Mouse (Mus musculus) thymus, adult 2 months (tissue): ENCODE measurements around the gene Skap1. TPM values are rescaled to one million over a fixed set of nuclear protein-coding genes. Genes with fewer than 3 reads are reported as not detected.

Source experiments
- DNase-seq: peaks from one replicate; pipeline ENCODE4 v3.0.0; 2021
- H3K27ac ChIP-seq: fragments of 200-500 bp; 2 replicates; pipeline ENCODE4 v1.5.1; 2012; ENCODE audit warnings: low read length, control low read depth; ENCODE audit not compliant: control insufficient read depth, insufficient read depth
- H3K27me3 ChIP-seq: fragments of 200-500 bp; 2 replicates; pipeline ENCODE4 v1.6.1; 2012; ENCODE audit warnings: mild to moderate bottlenecking, low read length, moderate library complexity, mixed read lengths; ENCODE audit not compliant: control insufficient read depth, insufficient read depth
- H3K36me3 ChIP-seq: fragments of 200-500 bp; 2 replicates; pipeline ENCODE4 v1.6.1; 2012; ENCODE audit warnings: mild to moderate bottlenecking, low read length, moderate library complexity; ENCODE audit not compliant: control insufficient read depth, insufficient read depth
- H3K4me1 ChIP-seq: fragments of 200-500 bp; replicated peaks from 2 replicates; pipeline ENCODE4 v1.6.1; 2012; ENCODE audit warnings: low read length; ENCODE audit not compliant: control insufficient read depth, insufficient read depth
- H3K4me3 ChIP-seq: fragments of 200-500 bp; 2 replicates; pipeline ENCODE4 v1.5.1; 2012; ENCODE audit warnings: mild to moderate bottlenecking, low read length, control low read depth, moderate library complexity; ENCODE audit not compliant: control insufficient read depth, insufficient read depth
- CTCF ChIP-seq: fragments of 200-500 bp; IDR thresholded peaks from 2 replicates; pipeline ENCODE4 v1.5.1; 2012; ENCODE audit warnings: mild to moderate bottlenecking, control low read depth, low read length, moderate library complexity, borderline replicate concordance; ENCODE audit not compliant: control insufficient read depth, poor library complexity, insufficient read depth; ENCODE audit errors: extremely low read depth
- POLR2A ChIP-seq: fragments of 200-500 bp; IDR thresholded peaks from 2 replicates; pipeline ENCODE4 v1.6.1; 2012; ENCODE audit warnings: mild to moderate bottlenecking, low read length, control low read depth, moderate library complexity; ENCODE audit not compliant: control insufficient read depth, poor library complexity, insufficient read depth; ENCODE audit errors: extremely low read depth
- WGBS: fragments of 180-500 bp; shearing (Covaris S2); methylation state at CpG from one replicate; pipeline ENCODE4 v1.1.7; 2018; 5-methylcytosine and 5-hydroxymethylcytosine counted together
- polyA plus RNA-seq: library from polyadenylated mRNA; depleted of rRNA; stranded (reverse); fragments of >200 nt; gene quantifications from 2 replicates; pipeline ENCODE4 v1.2.3, GENCODE M21; 2012

Skap1 gene
- polyA plus RNA-seq, 1 experiment = 205 TPM

DNA sequence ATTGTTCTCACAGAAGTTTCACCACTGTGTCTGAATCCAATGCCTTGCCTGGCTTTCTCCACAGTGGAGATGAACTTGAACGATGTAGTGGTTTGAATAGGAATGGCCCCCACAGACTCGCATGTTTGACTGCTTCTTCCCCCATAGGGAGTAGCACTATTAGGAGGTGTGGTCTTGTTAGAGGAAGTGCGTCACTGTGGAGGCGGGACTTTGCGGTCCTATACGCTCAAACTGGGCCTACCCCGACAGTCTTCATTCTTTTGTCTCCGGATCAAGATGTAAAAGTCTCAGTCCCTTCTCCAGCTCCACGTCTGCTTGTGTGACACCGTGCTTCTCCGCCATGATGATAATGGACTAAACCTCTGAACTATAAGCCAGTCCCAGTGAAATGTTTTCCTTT, 229.0 kb downstream of the Skap1 start:
- peaks cover 3% of the 10 kb centered on the region; the same call in 1 of the 2 replicates for H3K4me1 ChIP-seq
- TF ChIP-seq CTCF (no peak), POLR2A (no peak)
- peaks cover 13% of the 10 kb centered on the region for H3K36me3 ChIP-seq
- WGBS = 97% methylated on average over 11 of the region's 11 CpGs
- DNase-seq = no peak
- no peaks in the 10 kb centered on the region for H3K27me3 ChIP-seq
- no peak overlapping the region for H3K27ac ChIP-seq
- no peak overlapping the region for H3K4me3 ChIP-seq

DNA sequence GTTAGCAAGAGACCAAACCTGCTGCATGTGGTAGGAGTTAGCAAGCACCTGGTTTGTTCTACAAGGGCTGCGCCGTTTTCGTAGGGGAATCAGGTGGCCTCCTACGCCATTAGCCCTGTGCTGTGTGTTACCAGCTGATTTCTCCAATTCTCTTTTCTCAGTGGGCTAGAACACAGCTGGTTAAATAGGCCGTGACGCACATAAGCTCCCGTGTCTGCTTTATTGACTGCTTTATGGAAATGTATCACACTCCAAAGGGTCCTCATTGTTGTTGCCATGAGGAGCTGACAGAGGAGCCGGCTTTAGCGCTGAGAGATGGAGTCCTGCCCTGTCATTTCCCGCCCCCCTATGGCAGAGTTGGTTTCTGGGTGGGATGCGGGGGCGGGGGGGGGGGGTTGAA, 230.4 kb downstream of the Skap1 start:
- 88% methylated on average over 12 of the region's 12 CpGs for WGBS
- Histone ChIP-seq H3K4me3 (no peak overlapping the region), H3K27ac (no peak overlapping the region), H3K4me1 (peaks cover 3% of the 10 kb centered on the region; the same call in 1 of the 2 replicates), H3K27me3 (no peaks in the 10 kb centered on the region), H3K36me3 (peaks cover 11% of the 10 kb centered on the region; the same call in 1 of the 2 replicates)
- DNase-seq = no peak
- TF ChIP-seq POLR2A (no peak), CTCF (no peak)

DNA sequence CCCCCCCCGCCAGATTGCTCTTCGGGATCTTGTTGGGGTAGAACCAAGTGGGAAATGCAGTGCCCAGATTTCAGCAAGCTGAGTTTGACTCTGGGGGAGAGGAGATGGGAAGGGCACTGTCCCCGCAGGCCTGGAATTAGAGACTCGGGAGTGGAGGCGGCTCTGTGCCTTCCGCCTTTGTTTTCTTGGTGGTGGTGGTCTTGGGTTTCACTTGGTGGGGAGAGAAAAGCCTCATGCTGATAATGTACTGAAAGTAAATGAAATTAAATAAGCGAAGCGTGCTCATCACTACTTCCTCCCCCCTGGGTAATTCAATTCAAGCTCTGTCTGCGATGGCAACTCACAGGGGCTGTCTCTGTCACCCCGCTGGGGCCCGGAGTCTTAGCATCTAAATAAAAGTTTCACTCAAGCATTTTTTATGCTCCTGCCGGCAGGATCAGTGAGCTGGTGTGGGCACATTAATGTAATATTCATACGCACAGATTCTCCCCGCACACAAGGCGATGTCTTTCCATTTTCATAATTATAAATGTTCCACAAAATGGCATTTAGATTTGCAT, 231.9 kb downstream of the Skap1 start:
- Histone ChIP-seq H3K4me3 (no peak overlapping the region), H3K4me1 (peaks cover 3% of the 10 kb centered on the region; the same call in 1 of the 2 replicates), H3K27ac (no peak overlapping the region), H3K36me3 (peaks cover 3% of the 10 kb centered on the region; the same call in 1 of the 2 replicates), H3K27me3 (no peaks in the 10 kb centered on the region)
- no peak for TF ChIP-seq CTCF
- DNase-seq = no peak
- 95% methylated on average over 15 of the region's 15 CpGs for WGBS

DNA sequence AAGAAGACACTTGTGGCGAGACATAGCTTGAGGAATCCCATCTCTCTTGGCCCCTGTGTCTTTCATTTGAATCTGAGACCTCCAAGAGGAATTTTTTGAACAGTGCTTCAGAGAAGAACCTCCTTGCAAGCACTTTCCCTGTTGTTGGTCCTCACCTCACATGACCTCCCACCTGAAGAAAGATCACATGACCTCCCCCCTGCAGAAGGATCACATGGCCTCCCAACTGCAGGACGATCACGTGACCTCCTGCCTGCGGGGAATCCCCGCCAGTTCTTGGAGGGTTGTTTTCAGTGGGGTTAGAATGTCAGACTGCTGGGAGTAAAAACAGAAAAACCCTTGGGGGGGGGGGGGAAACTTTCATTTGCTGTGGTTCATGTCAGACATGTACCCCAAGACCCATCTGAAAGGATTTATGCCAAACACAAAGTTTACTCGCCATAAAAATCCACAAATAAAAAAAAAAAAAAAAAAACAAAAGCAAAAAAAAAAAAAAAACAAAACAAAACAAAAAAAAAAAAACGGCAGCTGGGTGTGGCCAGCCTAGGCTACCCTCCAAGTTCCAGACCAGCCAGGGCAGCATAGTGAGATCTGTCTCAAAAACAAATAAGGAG, 232.6 kb downstream of the Skap1 start:
- TF ChIP-seq CTCF (no peak), POLR2A (no peak)
- WGBS = 39% methylated on average over 7 of the region's 7 CpGs
- no peak overlapping the region for H3K27ac ChIP-seq
- H3K27me3 ChIP-seq = no peaks in the 10 kb centered on the region
- H3K4me1 ChIP-seq = peaks cover 3% of the 10 kb centered on the region; the same call in 1 of the 2 replicates
- peak; percentile 34 for DNase-seq
- peaks cover 3% of the 10 kb centered on the region; the same call in 1 of the 2 replicates for H3K36me3 ChIP-seq
- no peak overlapping the region for H3K4me3 ChIP-seq

DNA sequence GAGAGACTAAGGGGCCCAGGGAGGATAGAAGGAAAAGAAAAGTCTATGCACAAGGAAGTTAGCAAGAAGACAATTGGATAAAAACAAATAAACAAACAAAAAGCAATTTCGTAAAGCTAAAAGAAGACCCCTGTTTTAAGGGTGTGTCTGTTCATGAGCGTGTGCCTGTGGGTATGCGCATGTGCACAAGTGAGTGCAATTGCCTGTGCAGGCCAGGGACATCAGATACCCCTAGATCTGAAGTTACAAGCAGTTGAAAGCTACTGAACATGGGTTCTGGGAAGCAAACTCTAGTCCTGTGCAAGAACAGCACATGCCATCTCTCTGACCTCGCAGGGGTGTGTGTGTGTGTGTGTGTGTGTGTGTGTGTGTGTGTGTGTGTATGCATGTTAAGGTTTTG, 233.1 kb downstream of the Skap1 start:
- Histone ChIP-seq H3K27me3 (no peaks in the 10 kb centered on the region), H3K27ac (no peak overlapping the region), H3K4me1 (peaks cover 3% of the 10 kb centered on the region; the same call in 1 of the 2 replicates), H3K4me3 (no peak overlapping the region), H3K36me3 (no peaks in the 10 kb centered on the region; the same call in 1 of the 2 replicates)
- 84% methylated on average over 4 of the region's 4 CpGs for WGBS
- no peak for DNase-seq
- TF ChIP-seq POLR2A (no peak), CTCF (no peak)

DNA sequence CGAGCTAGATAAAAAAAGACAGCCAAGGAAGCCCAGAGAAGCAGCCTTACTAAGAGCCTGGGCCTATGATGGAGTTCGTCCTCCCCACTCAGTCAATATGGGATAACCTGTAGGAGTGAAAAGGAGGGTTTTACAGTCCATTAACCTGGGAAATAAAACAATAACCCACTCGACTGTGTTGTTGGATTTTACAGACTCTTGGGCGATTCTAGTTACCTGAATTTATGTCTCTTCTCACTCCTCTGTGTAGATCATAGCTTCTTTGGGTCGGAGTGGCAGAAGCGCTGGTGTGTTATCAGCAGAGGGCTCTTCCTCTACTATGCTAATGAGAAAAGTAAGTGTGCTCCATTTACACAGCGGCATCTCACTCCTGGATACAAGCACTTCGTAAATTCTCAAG, 239.4 kb downstream of the Skap1 start:
- H3K27ac ChIP-seq = no peak overlapping the region
- H3K4me1 ChIP-seq = no peaks in the 10 kb centered on the region
- 90% methylated on average over 8 of the region's 8 CpGs for WGBS
- TF ChIP-seq CTCF (no peak), POLR2A (no peak)
- H3K27me3 ChIP-seq = no peaks in the 10 kb centered on the region
- H3K36me3 ChIP-seq = peaks cover 55% of the 10 kb centered on the region
- DNase-seq = no peak
- H3K4me3 ChIP-seq = no peak overlapping the region
